Mouse (Mus musculus) ES-CJ7 (cell line): ENCODE measurements at regions not wholly inside any gene's neighbourhood (a gene's known extent, or its start where the extent isn't known, plus 50 kb on each side); places are given as distances from the start of the nearest gene placed in this dataset.
A peak's percentile ranks its signal among the peaks of the same experiment; 100 is the strongest.

Experiments
- DNase-seq: peaks from one replicate; pipeline ENCODE4 v3.0.0; 2011; ENCODE audit warnings: low read depth, low spot score

- DNase-seq, result no peak
Measured at GRCm38 (mm10) chr14:23237376-23237775, 776.9 kb downstream of the Kcnma1 start.

GRCm38 (mm10) chr14:23198676-23199075, 815.6 kb downstream of the Kcnma1 start:
- DNase-seq, result no peak

- DNase-seq, result no peak
Measured at GRCm38 (mm10) chr14:23194569-23195529, 819.4 kb downstream of the Kcnma1 start.

- no peak for DNase-seq
Measured at GRCm38 (mm10) chr14:23192566-23192965, 821.7 kb downstream of the Kcnma1 start.

- DNase-seq, result no peak
Measured at GRCm38 (mm10) chr14:23185359-23185758, 828.9 kb downstream of the Kcnma1 start.

GRCm38 (mm10) chr14:23169346-23169745, 844.9 kb downstream of the Kcnma1 start:
- peak; percentile 88 for DNase-seq

- peak; percentile 86 for DNase-seq
Measured at GRCm38 (mm10) chr14:23160567-23160966, 853.7 kb downstream of the Kcnma1 start.

- DNase-seq, result no peak
Measured at GRCm38 (mm10) chr14:23150431-23150830, 863.9 kb downstream of the Kcnma1 start.

GRCm38 (mm10) chr14:23146981-23147380, 867.3 kb downstream of the Kcnma1 start:
- DNase-seq, result no peak

GRCm38 (mm10) chr14:23140385-23140784, 873.9 kb downstream of the Kcnma1 start:
- DNase-seq, result no peak

- no peak for DNase-seq
Measured at GRCm38 (mm10) chr14:23134723-23135122, 879.6 kb downstream of the Kcnma1 start.

- no peak for DNase-seq
Measured at GRCm38 (mm10) chr14:23131736-23132519, 882.4 kb downstream of the Kcnma1 start.

- DNase-seq, result no peak
Measured at GRCm38 (mm10) chr14:23115889-23116510, 898.3 kb downstream of the Kcnma1 start.

- DNase-seq, result no peak
Measured at GRCm38 (mm10) chr14:23114910-23115309, 899.4 kb downstream of the Kcnma1 start.

GRCm38 (mm10) chr14:23114456-23114855, 899.8 kb downstream of the Kcnma1 start:
- no peak for DNase-seq

GRCm38 (mm10) chr14:23112369-23112768, 901.9 kb downstream of the Kcnma1 start:
- no peak for DNase-seq

GRCm38 (mm10) chr14:23108590-23108989, 905.7 kb downstream of the Kcnma1 start:
- no peak for DNase-seq

- no peak for DNase-seq
Measured at GRCm38 (mm10) chr14:23107466-23107865, 906.8 kb downstream of the Kcnma1 start.
